Mouse (Mus musculus) CH12.LX (cell line): ENCODE measurements around the gene Fv1. TPM values are rescaled to one million over a fixed set of nuclear protein-coding genes. Genes with fewer than 3 reads are reported as not detected.

ENCODE experiments used
- DNase-seq: peaks from one replicate; pipeline ENCODE4 v3.0.0-alpha.2; 2013; ENCODE audit errors: extremely low read depth
- H3K27ac ChIP-seq: 2 replicates; pipeline ENCODE4 v1.5.1; 2012; ENCODE audit warnings: low read depth, mild to moderate bottlenecking, control low read depth, moderate library complexity; ENCODE audit not compliant: insufficient read depth
- H3K27me3 ChIP-seq: replicated peaks from 2 replicates; pipeline ENCODE3; 2012; ENCODE audit warnings: inconsistent platforms
- H3K36me3 ChIP-seq, 2 experiments: replicated peaks in 1 of 2; 2 replicates each; pipeline versions ENCODE3 to v1.6.1; 2012; ENCODE audit warnings: inconsistent platforms in 1 of 2, low read length in 1 of 2, mild to moderate bottlenecking in 1 of 2, mixed read lengths in 1 of 2, moderate library complexity in 1 of 2; ENCODE audit not compliant: control insufficient read depth in 1 of 2, insufficient read depth in 1 of 2
- H3K4me1 ChIP-seq, 2 experiments: 2 replicates each; pipeline ENCODE4 v1.6.1; 2012; ENCODE audit warnings: inconsistent platforms in 1 of 2, moderate library complexity in 1 of 2; ENCODE audit not compliant: insufficient read depth in 2 of 2, control insufficient read depth in 1 of 2
- H3K4me2 ChIP-seq: 2 replicates; pipeline ENCODE4 v1.6.1; 2012; ENCODE audit warnings: low read depth, mild to moderate bottlenecking, control low read depth; ENCODE audit not compliant: poor library complexity, insufficient read depth, severe bottlenecking
- H3K4me3 ChIP-seq, 3 experiments: fragments of 150-350 bp in 1 of 3; sonication (generic) in 1 of 3; replicated peaks in 1 of 3; 2 replicates each; pipeline versions ENCODE3 to v1.5.1; 2011 to 2012; ENCODE audit warnings: low read depth in 2 of 3, low read length in 2 of 3, mild to moderate bottlenecking in 2 of 3, moderate library complexity in 2 of 3, control low read depth in 1 of 3, improper control_type of control experiment in 1 of 3, inconsistent platforms in 1 of 3, mixed read lengths in 1 of 3; ENCODE audit not compliant: poor library complexity in 1 of 3
- H3K79me2 ChIP-seq: replicated peaks from 2 replicates; pipeline ENCODE4 v1.6.1; 2012; ENCODE audit warnings: mild to moderate bottlenecking, moderate library complexity; ENCODE audit not compliant: control insufficient read depth, poor library complexity, insufficient read depth, severe bottlenecking; ENCODE audit errors: extremely low read depth
- H3K9ac ChIP-seq: 2 replicates; pipeline ENCODE4 v1.6.1; 2012; ENCODE audit warnings: low read depth, mild to moderate bottlenecking, control low read depth, moderate library complexity; ENCODE audit not compliant: insufficient read depth
- H3K9me3 ChIP-seq: replicated peaks from 2 replicates; pipeline ENCODE3; 2012; ENCODE audit warnings: low read length, inconsistent platforms, mixed read lengths
- BHLHE40 ChIP-seq: IDR thresholded peaks from 2 replicates; pipeline ENCODE4 v1.6.1; 2011; ENCODE audit warnings: mild to moderate bottlenecking, low read depth, low read length, improper control_type of control experiment
- CHD1 ChIP-seq: IDR thresholded peaks from 2 replicates; pipeline ENCODE4 v1.6.1; 2012; ENCODE audit warnings: low read depth, low read length, improper control_type of control experiment, inconsistent platforms
- CHD2 ChIP-seq: IDR thresholded peaks from 2 replicates; pipeline ENCODE4 v1.6.1; 2011; ENCODE audit warnings: low read length, improper control_type of control experiment
- CTCF ChIP-seq, 2 experiments: IDR thresholded peaks in 1 of 2; conservative IDR thresholded peaks in 1 of 2; 2 replicates each; pipeline ENCODE4 v1.5.1; 2011 to 2012; ENCODE audit warnings: low read depth in 2 of 2, low read length in 2 of 2, improper control_type of control experiment in 1 of 2, inconsistent platforms in 1 of 2, mild to moderate bottlenecking in 1 of 2, moderate library complexity in 1 of 2
- ETS1 ChIP-seq: conservative IDR thresholded peaks from 2 replicates; pipeline ENCODE4 v1.6.1; 2012; ENCODE audit warnings: low read depth, mild to moderate bottlenecking, inconsistent platforms, low read length, improper control_type of control experiment, moderate library complexity
- HCFC1 ChIP-seq: IDR thresholded peaks from 2 replicates; pipeline ENCODE4 v1.6.1; 2012; ENCODE audit warnings: low read depth, mild to moderate bottlenecking, inconsistent platforms, low read length, improper control_type of control experiment
- JUND ChIP-seq: conservative IDR thresholded peaks from 2 replicates; pipeline ENCODE4 v1.6.1; 2011; ENCODE audit warnings: low read depth, low read length, improper control_type of control experiment
- KAT2A ChIP-seq: IDR thresholded peaks from 2 replicates; pipeline ENCODE4 v1.6.1; 2012; ENCODE audit warnings: low read length, improper control_type of control experiment, inconsistent platforms; ENCODE audit not compliant: insufficient replicate concordance
- MAFK ChIP-seq: IDR thresholded peaks from 2 replicates; pipeline ENCODE4 v1.6.1; 2011; ENCODE audit warnings: low read length, improper control_type of control experiment; ENCODE audit not compliant: insufficient replicate concordance
- MAZ ChIP-seq: IDR thresholded peaks from 2 replicates; pipeline ENCODE4 v1.6.1; 2012; ENCODE audit warnings: low read depth, mild to moderate bottlenecking, inconsistent platforms, low read length, improper control_type of control experiment, moderate library complexity
- MEF2A ChIP-seq: IDR thresholded peaks from 2 replicates; pipeline ENCODE4 v1.6.1; 2014; ENCODE audit warnings: low read depth, mild to moderate bottlenecking, inconsistent platforms, low read length, improper control_type of control experiment, borderline replicate concordance
- NRF1 ChIP-seq: IDR thresholded peaks from 2 replicates; pipeline ENCODE4 v1.6.1; 2014; ENCODE audit warnings: low read depth, mild to moderate bottlenecking, inconsistent platforms, low read length, improper control_type of control experiment, moderate library complexity
- POLR2A ChIP-seq: IDR thresholded peaks from 2 replicates; pipeline ENCODE4 v1.6.1; 2011; ENCODE audit warnings: low read depth, mild to moderate bottlenecking, improper control_type of control experiment, low read length
- POLR2AphosphoS2 ChIP-seq: IDR thresholded peaks from 2 replicates; pipeline ENCODE4 v1.6.1; 2011; ENCODE audit warnings: low read depth, low read length, improper control_type of control experiment
- SIN3A ChIP-seq: IDR thresholded peaks from 2 replicates; pipeline ENCODE4 v1.6.1; 2012; ENCODE audit warnings: low read length, improper control_type of control experiment, inconsistent platforms
- TCF12 ChIP-seq: IDR thresholded peaks from 2 replicates; pipeline ENCODE4 v1.6.1; 2014; ENCODE audit warnings: low read depth, mild to moderate bottlenecking, inconsistent platforms, low read length, improper control_type of control experiment
- USF1 ChIP-seq: IDR thresholded peaks from 2 replicates; pipeline ENCODE4 v1.6.1; 2014; ENCODE audit warnings: low read depth, mild to moderate bottlenecking, inconsistent platforms, low read length, improper control_type of control experiment
- ZC3H11A ChIP-seq: IDR thresholded peaks from 2 replicates; pipeline ENCODE4 v1.6.1; 2012; ENCODE audit warnings: low read depth, mild to moderate bottlenecking, inconsistent platforms, low read length, improper control_type of control experiment
- ZKSCAN1 ChIP-seq: IDR thresholded peaks from 2 replicates; pipeline ENCODE4 v1.6.1; 2012; ENCODE audit warnings: low read depth, inconsistent platforms, low read length, improper control_type of control experiment, borderline replicate concordance
- ZNF384 ChIP-seq: IDR thresholded peaks from 2 replicates; pipeline ENCODE4 v1.6.1; 2012; ENCODE audit warnings: low read depth, low read length, improper control_type of control experiment, inconsistent platforms
- dilution Hi-C: fragments of 300-500 bp; cut with MboI; formaldehyde crosslinking; loops from 2 replicates; pipeline ENCODE4 v1.14.3; 2020; ENCODE audit warnings: low sequenced_read_pairs; ENCODE audit not compliant: extremely low pct_unique_long_range_greater_than_20kb, extremely low pct_ligation_motif_present
- in situ Hi-C: fragments of 300-500 bp; cut with MboI; formaldehyde crosslinking; loops from 3 replicates; pipeline ENCODE4 v1.14.3; 2019; ENCODE audit warnings: low sequenced_read_pairs, low pct_ligation_motif_present, low pct_unique_long_range_greater_than_20kb, mixed read lengths
- polyA plus RNA-seq: library from polyadenylated mRNA; unstranded; fragments of >175 nt; gene quantifications from 2 replicates; pipeline ENCODE4 v1.2.1, GENCODE M21; 2012; ENCODE audit warnings: low read depth; ENCODE audit not compliant: insufficient read length
- total RNA-seq, 2 experiments: library from RNA; depleted of rRNA; stranded (reverse); fragments of 300-350 nt in 1 of 2; fragments of >200 nt in 1 of 2; gene quantifications; 2 replicates each; pipeline ENCODE4 v1.2.3; 2012 to 2014

Fv1 gene
- total and polyA plus RNA-seq, 3 experiments, result 2.1 to 4.0 (median 3.0) TPM

GRCm38 (mm10) chr4:147887277-147887676 lies 18.5 kb downstream of the Fv1 start:
- Histone ChIP-seq H3K4me3 (no peak overlapping the region), H3K9ac (no peak overlapping the region), H3K9me3 (no peaks in the 10 kb centered on the region), H3K4me1 (no peaks in the 10 kb centered on the region), H3K4me2 (no peak overlapping the region), H3K79me2 (no peaks in the 10 kb centered on the region), H3K27ac (no peak overlapping the region), H3K27me3 (no peaks in the 10 kb centered on the region), H3K36me3 (peaks cover 74 to 93% of the 10 kb centered on the region in 2 experiments)
- TF ChIP-seq HCFC1, result no peak
- TF ChIP-seq JUND, result no peak
- no peak for TF ChIP-seq ZKSCAN1
- TF ChIP-seq MAFK, result no peak
- DNase-seq, result no peak
- in situ Hi-C loops (no loop called here), dilution Hi-C loops (no loop called here)

- dilution Hi-C loops, result no loop called here
- no peaks in the 10 kb centered on the region for H3K79me2 ChIP-seq
- H3K4me2 ChIP-seq, result no peak overlapping the region
- in situ Hi-C loops, result no loop called here
- H3K27me3 ChIP-seq, result no peaks in the 10 kb centered on the region
- H3K4me1 ChIP-seq, result no peaks in the 10 kb centered on the region
- TF ChIP-seq MAZ (no peak), TCF12 (no peak), ZC3H11A (no peak), POLR2A (no peak), ZNF384 (no peak)
- no peaks in the 10 kb centered on the region for H3K9me3 ChIP-seq
- DNase-seq, result no peak
- peaks cover 73 to 93% of the 10 kb centered on the region in 2 experiments for H3K36me3 ChIP-seq
- H3K27ac ChIP-seq, result no peak overlapping the region
- H3K4me3 ChIP-seq, result no peak overlapping the region
- no peak overlapping the region for H3K9ac ChIP-seq
These were observed 19.5 kb downstream of the Fv1 start for GRCm38 (mm10) chr4:147888237-147888636.

DNA sequence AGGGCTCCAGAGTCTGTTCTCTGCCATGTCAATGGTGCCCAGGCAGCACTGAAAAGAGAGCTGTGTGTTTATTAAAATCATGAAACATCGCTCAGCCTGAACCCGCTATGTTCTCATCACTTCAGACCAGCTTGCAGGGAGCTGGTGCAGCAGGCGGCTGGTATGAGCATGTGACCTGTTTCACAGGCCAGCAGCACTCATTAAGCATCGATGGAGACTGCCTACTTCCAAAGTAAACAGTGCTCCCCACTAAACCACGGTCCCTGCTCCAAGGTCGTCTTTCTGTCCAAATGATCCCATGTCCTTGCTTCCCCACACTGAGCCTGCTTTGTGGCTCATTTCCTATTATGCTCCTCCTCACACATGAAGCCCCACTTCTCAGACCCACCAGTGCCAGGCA lies 21.6 kb downstream of the Fv1 start:
- H3K9me3 ChIP-seq, result no peaks in the 10 kb centered on the region
- in situ Hi-C loops, result no loop called here
- H3K27me3 ChIP-seq, result no peaks in the 10 kb centered on the region
- no peak for DNase-seq
- no peaks in the 10 kb centered on the region for H3K4me1 ChIP-seq
- no peak overlapping the region for H3K27ac ChIP-seq
- H3K4me3 ChIP-seq, result no peak overlapping the region
- dilution Hi-C loops, result no loop called here
- H3K9ac ChIP-seq, result no peak overlapping the region
- H3K36me3 ChIP-seq, result peaks cover 63 to 88% of the 10 kb centered on the region in 2 experiments
- TF ChIP-seq CTCF (conservative IDR thresholded peaks at IDR 0.05 in 1 of 2, IDR thresholded peaks at IDR 0.05 in 1 of 2; ENCODE audit: low read depth in 2 of 2, low read length in 2 of 2) (no peak), USF1 (no peak), POLR2AphosphoS2 (no peak), NRF1 (no peak), BHLHE40 (no peak), SIN3A (no peak), ETS1 (no peak), KAT2A (no peak), MAFK (no peak), CHD2 (no peak), ZNF384 (no peak), MEF2A (no peak), CHD1 (no peak)
- no peak overlapping the region for H3K4me2 ChIP-seq
- no peaks in the 10 kb centered on the region for H3K79me2 ChIP-seq
